Mouse (Mus musculus) liver, embryonic 12.5 days (tissue): ENCODE measurements around the gene Gm9507. TPM values are rescaled to one million over a fixed set of nuclear protein-coding genes. Genes with fewer than 3 reads are reported as not detected.

Experiments
- polyA plus RNA-seq: library from polyadenylated mRNA; unstranded; fragments of >200 nt; fragmentation: Nextera tagmentation; extraction: Ambion mirVana; gene quantifications from 2 replicates; pipeline ENCODE4 v1.2.1, GENCODE M21; 2016

The Gm9507 gene
- polyA plus RNA-seq, 1 experiment from 2014 or later = not detected

Other genes starting within 250 kb of the Gm9507 start
- gene Pttg1ip, start 230.1 kb downstream of the Gm9507 start, polyA plus RNA-seq = 68.8 and 72.8 TPM in 2 replicates
- 138 and 146 TPM in 2 replicates for gene Sumo3, start 205.7 kb downstream of the Gm9507 start, polyA plus RNA-seq
- gene Gm49325, start 205.6 kb downstream of the Gm9507 start, polyA plus RNA-seq = 5.1 TPM in 1 of 2 replicates, not detected in the other
- gene Ube2g2, start 189.6 kb downstream of the Gm9507 start, polyA plus RNA-seq = 55.7 and 59.9 TPM in 2 replicates
- 0.05 TPM in 1 of 2 replicates, not detected in the other for gene Tspear, start 125.3 kb downstream of the Gm9507 start, polyA plus RNA-seq
- not detected in 2 replicates for gene Gm19402, start 121.1 kb downstream of the Gm9507 start, polyA plus RNA-seq
- not detected in 2 replicates for gene Gm9508, start 114.6 kb downstream of the Gm9507 start, polyA plus RNA-seq
- gene Gm10272, start 105.2 kb downstream of the Gm9507 start, polyA plus RNA-seq = not detected in 2 replicates
- not detected in 2 replicates for gene Gm10024, start 100.4 kb downstream of the Gm9507 start, polyA plus RNA-seq
- gene Gm10142, start 96.0 kb downstream of the Gm9507 start, polyA plus RNA-seq = not detected in 2 replicates
- gene Krtap12-1, start 91.2 kb downstream of the Gm9507 start, polyA plus RNA-seq = not detected in 2 replicates
- gene Gm10100, start 85.4 kb downstream of the Gm9507 start, polyA plus RNA-seq = not detected in 2 replicates
- gene Gm18596, start 69.2 kb downstream of the Gm9507 start, polyA plus RNA-seq = not detected in 2 replicates
- not detected in 2 replicates for gene Gm9736, start 60.5 kb downstream of the Gm9507 start, polyA plus RNA-seq
- not detected in 2 replicates for gene Gm3233, start 52.2 kb downstream of the Gm9507 start, polyA plus RNA-seq
- not detected in 2 replicates for gene Gm3238, start 40.5 kb downstream of the Gm9507 start, polyA plus RNA-seq
- gene Gm7138, start 34.9 kb downstream of the Gm9507 start, polyA plus RNA-seq = not detected in 2 replicates
- gene Gm3250, start 29.3 kb downstream of the Gm9507 start, polyA plus RNA-seq = not detected in 2 replicates
- not detected in 2 replicates for gene Gm7137, start 23.6 kb downstream of the Gm9507 start, polyA plus RNA-seq
- gene Gm9639, start 16.8 kb downstream of the Gm9507 start, polyA plus RNA-seq = not detected in 2 replicates
- gene Gm19668, start 12.7 kb downstream of the Gm9507 start, polyA plus RNA-seq = not detected in 2 replicates
- gene Gm2696, start 2.8 kb upstream of the Gm9507 start, polyA plus RNA-seq = not detected in 2 replicates
- not detected in 2 replicates for gene Krtap10-4, start 15.3 kb upstream of the Gm9507 start, polyA plus RNA-seq
- not detected in 2 replicates for gene Krtap10-10, start 24.1 kb upstream of the Gm9507 start, polyA plus RNA-seq
- gene Gm36176, start 35.0 kb upstream of the Gm9507 start, polyA plus RNA-seq = not detected in 2 replicates
- not detected in 2 replicates for gene Gm10318, start 41.0 kb upstream of the Gm9507 start, polyA plus RNA-seq
- gene Gm3285, start 50.1 kb upstream of the Gm9507 start, polyA plus RNA-seq = not detected in 2 replicates
- 8.5 and 8.7 TPM in 2 replicates for gene Lrrc3, start 90.7 kb upstream of the Gm9507 start, polyA plus RNA-seq
- 1.1 and 1.2 TPM in 2 replicates for gene Trpm2, start 158.7 kb upstream of the Gm9507 start, polyA plus RNA-seq
- gene 1810043G02Rik, start 166.7 kb upstream of the Gm9507 start, polyA plus RNA-seq = 6.7 and 6.9 TPM in 2 replicates
- gene Pfkl, start 198.2 kb upstream of the Gm9507 start, polyA plus RNA-seq = 152 and 157 TPM in 2 replicates
- not detected in 2 replicates for gene Dnmt3l, start 230.1 kb upstream of the Gm9507 start, polyA plus RNA-seq
- gene Aire, start 231.8 kb upstream of the Gm9507 start, polyA plus RNA-seq = 0.06 TPM in 1 of 2 replicates, not detected in the other